Mouse (Mus musculus) megakaryocyte, embryonic 14.5 days (primary cell): Measurements from ENCODE around the gene Ugt1a7c.
"Not testable (repeated sequence)": the region's sequence is repeated elsewhere in the genome, so short reads cannot be mapped to it uniquely, and the experiment has no call there.

Source experiments
- FLI1 ChIP-seq: IDR thresholded peaks from 2 replicates; pipeline ENCODE4 v1.6.1; 2012; ENCODE audit warnings: low read length, inconsistent platforms, mixed read lengths
- GATA1 ChIP-seq: IDR thresholded peaks from 3 replicates; pipeline ENCODE4 v1.6.1; 2012; ENCODE audit warnings: mixed read lengths, low read length, inconsistent platforms, borderline replicate concordance

DNA sequence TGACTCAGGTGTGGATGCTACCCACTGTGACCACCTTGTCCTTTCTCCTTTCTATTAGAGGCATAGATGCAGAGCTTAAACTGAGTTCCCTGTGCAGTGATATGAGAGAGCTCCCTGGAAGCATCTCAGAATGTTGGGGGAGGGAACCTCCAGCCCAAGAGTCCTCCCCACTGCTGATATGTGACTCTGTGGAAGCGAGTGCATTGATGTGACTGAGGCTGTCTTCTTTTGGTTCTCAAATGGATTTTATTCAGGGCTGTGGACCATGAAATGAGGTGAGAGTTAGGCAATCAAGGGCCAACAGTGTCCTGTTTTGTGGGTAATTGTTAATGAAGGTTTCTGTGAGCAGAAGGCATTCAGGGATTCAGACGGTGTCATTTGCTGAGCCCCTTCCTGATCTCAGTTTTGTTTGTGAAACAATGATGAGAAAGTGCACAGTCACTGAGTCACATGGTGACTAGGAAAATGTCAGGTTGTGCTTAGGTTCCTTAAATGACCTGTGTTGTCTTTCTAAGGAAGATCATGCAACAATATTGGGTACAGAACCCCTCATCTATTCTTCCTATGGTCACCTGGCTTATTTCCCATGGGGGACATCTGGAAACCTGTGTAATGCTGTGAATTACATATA, 28.3 kb upstream of the Ugt1a7c start:
- not testable (repeated sequence) for TF ChIP-seq FLI1, GATA1
